Mouse (Mus musculus) regulatory T cell (primary cell): Measurements from ENCODE around the gene Kbtbd12.

Experiments
- in situ Hi-C: fragments of 300-600 bp; cut with MboI, MseI; formaldehyde crosslinking; loops from one replicate; pipeline ENCODE4 v1.15.1; 2025; ENCODE audit warnings: high pct_unique_total_duplicates

Gene Kbtbd12

GRCm38 (mm10) chr6:88637611-88638301, at the start of gene Kbtbd12:
Gene Kbtbd12 (minus strand): TSS chr6:88637950.
- in situ Hi-C loops = no loop called here

- in situ Hi-C loops = no loop called here
Measured at GRCm38 (mm10) chr6:88683380-88684053, 45.8 kb upstream of the Kbtbd12 start.

- in situ Hi-C loops = no loop called here
Measured at GRCm38 (mm10) chr6:88681026-88681425, 43.3 kb upstream of the Kbtbd12 start.

DNA sequence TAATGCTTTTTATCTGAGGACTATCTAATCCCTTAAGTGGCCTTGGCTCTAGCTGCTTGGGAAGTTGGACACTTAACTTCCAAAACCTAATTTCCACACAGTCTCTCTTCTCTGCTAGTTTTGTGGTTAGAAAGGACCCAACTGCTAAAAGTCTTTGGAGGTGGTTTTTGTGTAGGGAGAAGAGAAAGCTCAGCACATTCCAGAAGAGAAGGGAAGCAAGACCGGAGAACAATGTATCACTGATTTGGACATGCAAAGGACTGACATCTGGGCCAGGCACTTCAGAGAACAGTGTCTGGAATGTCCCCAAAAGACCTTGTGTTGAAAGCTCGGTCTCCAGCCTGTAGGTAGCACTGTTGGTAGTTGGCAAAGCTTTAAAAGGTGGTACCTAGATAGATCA, 40.0 kb upstream of the Kbtbd12 start:
- in situ Hi-C loops = no loop called here

DNA sequence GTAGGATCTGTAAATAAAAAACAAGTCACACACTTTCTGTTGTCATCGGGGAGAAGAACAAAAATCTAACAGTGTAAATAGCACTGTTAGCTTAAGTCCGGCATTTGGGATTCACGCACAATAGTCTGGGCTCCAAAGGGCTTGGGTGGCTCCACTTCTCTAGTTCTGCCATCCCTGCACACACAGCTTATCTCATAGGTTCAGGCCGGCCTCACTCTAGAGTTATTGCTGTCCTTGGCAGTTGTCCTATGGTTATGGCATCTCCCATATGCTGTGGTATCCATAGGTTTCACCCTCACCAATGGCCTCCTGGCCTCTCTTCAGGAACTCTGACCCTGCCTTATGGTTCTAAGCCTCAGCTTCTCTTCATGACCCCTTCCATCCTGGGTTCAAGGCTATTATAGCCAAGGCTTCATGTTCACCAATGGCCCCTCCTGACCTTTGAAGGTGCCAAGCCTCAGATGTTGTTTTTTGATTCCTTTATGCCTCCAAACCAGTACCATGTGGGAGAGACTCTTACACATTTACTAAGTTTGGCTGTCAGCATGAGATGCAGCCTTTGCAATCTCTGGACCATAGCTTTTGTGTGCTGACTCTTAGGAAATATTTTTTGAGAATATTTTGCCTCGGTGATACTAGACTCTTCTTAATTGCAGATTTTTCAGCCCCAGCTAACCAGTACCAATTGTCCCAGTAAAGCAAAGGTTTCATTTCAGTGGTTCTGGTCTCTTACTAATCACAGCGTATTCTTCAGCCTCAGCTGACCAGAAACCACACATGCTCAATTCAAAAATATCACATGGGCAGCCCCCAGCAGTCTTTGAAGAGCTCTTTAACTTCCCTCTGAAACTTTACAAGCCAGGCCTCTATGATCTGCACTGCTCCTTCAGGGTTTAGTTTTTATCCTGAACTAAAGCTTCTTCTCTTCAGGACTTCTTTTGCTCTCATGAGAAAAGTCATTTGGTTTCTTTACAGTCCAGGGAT, 39.3 kb upstream of the Kbtbd12 start:
- in situ Hi-C loops = no loop called here

DNA sequence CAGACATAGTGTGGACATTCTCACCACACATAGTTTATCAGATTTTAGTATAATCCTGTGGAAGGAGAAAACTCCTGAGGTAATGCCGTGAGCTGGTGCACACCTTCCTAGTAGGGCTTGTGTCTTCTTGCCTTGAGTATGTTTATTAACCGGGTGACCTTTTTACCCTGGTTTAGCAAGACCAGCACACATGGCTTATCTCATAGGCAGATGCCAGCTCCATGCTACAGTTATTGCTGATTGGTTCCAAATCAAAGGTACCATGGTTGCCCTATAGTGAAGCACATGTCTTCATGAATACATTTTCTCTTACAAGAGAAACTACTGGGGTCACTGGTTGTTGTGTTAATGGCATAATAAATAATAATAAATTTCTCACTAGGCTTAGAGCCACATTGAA, 38.1 kb upstream of the Kbtbd12 start:
- in situ Hi-C loops = no loop called here

- in situ Hi-C loops = no loop called here
Measured at GRCm38 (mm10) chr6:88662284-88662683, 24.5 kb upstream of the Kbtbd12 start.

DNA sequence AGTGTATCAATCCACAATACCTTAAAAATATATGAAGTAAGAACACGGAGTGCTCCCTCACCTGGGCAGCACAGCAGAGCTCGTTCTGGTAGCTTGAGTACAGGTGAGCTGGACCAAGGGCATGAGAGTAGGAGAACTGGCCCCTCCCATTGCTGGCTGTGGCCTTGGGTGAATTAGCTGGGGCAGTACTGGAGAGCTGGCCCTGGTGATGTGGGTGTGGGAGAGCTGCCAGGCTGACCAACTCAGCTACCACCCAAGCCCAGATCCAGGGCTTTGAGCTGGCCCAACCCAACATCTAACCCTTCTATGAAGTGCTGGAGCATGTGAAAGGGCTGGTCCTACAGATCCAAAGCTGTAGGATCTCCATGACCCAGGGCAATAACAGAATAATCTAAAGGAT, 23.9 kb upstream of the Kbtbd12 start:
- in situ Hi-C loops = no loop called here

DNA sequence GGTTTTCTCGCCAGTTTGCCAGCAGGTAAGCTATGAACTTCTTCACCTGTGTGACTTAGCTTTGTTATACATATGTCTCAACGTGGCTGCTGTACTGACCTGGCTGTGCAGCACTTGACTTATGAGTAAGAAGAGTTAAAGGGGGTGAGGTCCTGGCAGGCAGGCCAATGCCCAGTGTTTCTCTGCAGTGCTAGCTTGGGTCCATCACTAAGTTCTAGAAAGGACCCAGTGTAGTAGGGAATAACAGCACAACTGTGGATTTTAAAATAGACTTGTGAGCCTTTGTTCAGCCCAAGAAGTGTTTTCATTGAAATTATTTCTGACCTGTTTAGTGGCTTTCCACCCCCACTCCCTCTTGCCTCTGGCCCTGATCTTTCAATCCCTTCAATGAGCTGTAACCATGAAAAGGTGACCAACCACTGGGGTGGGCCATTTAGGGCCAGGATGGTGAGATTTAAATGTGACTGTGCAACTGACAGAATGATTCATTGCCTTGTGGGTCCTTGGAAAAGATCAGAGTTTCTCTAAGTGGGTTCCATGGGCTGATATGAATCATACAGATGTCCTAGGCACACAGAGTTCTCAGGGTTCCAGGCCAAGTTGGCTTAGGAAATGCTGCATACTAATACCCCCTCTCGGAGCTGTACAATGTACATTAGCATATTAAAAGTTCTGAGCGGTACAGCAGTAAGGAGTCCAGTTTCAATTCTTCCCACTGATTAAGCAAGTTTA, 10.0 kb upstream of the Kbtbd12 start:
- in situ Hi-C loops = loop anchor here (5.0 kb wide), 1 partner anchor 50 kb away; no protein-coding TSS in a partner anchor

DNA sequence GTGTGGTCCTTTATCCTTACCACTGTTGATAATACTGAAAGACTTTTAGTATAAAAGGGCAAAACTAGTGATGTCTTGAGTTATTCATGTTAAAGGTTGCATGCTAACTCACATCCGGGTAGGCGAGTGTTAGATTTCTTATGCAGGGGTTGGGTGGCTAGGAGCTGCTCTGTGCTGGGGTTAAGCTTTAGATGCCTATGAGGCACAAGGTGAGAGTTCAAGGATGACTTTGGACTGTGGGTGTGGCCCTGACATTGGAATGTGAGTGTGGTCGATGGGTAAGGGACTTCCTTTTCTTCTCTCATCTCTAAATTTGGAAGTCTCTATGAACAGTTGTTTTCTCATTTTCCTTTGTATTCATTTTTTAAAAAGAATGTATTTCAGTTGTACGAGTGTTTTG, 7.0 kb upstream of the Kbtbd12 start:
- in situ Hi-C loops = loop anchor here (5.0 kb wide), 1 partner anchor 53 kb away; no protein-coding TSS in a partner anchor

DNA sequence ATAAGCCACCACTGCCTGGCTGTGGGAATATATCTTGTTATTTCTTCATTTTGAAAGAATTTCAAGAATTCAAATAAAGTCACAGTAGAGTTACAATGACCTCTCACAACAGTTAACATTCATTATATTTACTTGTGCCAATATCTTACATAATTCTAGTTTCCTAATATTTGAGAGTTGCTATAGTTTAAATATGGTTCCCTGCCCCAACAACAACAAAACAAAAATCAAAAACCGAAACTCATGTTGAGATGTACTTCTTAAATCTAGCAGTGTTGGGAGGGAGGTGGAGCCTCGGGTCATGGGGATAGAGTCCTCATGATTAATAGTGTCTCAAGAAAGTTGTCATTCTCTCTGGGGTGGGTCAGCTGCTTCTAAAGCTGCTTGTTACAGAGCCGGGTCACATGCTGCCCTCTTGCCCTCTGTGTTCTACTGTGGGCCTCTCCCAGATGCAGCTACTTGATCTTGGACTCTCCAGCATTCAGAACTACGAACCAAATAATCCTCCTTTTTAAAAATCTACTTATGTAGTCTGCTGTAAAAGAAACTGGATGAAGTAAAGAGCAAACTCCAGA, 3.7 kb upstream of the Kbtbd12 start:
- in situ Hi-C loops = no loop called here

- in situ Hi-C loops = no loop called here
Measured at GRCm38 (mm10) chr6:88640331-88640730, 2.6 kb upstream of the Kbtbd12 start.

- in situ Hi-C loops = no loop called here
Measured at GRCm38 (mm10) chr6:88639921-88640320, 2.2 kb upstream of the Kbtbd12 start.

DNA sequence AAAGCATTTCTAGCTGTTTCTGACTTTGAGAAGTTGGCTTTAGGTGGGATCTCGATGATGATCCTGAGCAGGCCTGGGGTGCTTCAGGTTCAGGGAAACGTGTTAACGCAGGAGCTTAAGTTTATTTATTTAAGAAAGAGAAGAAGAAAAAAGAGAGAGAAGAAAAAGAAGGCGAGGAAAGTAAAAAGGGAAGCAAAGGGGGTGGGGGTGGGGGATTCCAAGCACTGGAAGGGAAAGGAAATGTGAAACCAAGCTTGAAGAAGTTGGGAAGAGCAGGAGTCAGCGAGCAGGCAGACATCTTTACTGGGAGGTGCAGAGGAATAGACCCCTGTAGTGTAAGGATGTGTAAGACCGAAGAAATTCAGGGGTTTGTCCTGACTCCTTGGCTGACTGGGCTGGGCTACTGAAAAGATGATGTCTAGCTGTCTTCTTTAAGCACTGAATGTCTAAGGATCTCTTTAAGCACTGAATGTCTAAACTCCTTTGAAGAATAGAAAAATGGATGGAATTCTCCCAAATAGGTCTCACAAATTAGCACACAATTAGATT, 1.7 kb upstream of the Kbtbd12 start:
- in situ Hi-C loops = no loop called here

GRCm38 (mm10) chr6:88638917-88639316, 1.2 kb upstream of the Kbtbd12 start:
- in situ Hi-C loops = no loop called here

DNA sequence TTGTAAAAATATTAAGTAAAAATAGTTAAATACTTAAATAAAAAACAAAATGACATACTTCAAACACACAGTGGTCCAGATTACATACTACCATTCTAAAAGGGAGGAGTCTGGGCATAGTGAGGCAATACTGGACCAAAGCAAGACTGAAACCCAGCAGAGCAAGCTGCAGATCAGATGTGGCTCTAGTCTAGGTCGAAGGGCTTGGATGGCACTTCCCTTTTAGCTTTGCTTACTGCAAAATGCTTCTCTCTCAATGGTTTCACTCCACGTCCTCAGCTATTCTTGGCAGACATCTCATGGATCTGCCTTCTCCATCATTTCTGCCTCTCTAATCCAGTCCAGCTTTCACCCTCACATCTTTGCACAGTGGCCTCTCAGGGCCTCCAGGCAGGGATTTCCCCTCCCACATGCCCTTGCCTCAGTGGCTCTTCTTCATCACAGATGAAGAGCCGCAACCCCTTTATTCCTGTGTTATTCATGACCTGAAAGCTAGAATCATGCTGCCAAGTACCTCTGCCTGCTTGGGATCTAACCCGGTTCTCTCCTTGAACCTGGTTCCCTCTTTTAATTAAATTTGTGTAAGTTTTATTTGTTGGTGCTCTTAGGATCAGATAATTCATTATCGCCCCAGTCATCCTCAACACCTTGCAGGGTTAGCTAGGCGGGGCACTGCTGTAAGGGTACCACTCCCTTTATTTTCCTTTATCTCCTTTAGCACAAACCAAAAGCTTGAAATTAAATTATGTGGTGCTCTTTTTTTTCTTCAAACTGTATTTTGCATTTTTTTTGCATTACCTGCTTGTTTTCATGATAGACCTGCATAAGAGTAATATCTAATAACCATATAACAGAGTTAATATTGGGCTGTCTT, 1.6 kb downstream of the Kbtbd12 start:
- in situ Hi-C loops = no loop called here

GRCm38 (mm10) chr6:88631293-88631692, 6.5 kb downstream of the Kbtbd12 start:
- in situ Hi-C loops = no loop called here

GRCm38 (mm10) chr6:88630560-88630959, 7.2 kb downstream of the Kbtbd12 start:
- in situ Hi-C loops = no loop called here

- in situ Hi-C loops = no loop called here
Measured at GRCm38 (mm10) chr6:88629821-88630220, 7.9 kb downstream of the Kbtbd12 start.

- in situ Hi-C loops = no loop called here
Measured at GRCm38 (mm10) chr6:88627317-88627811, 10.4 kb downstream of the Kbtbd12 start.
